Mouse (Mus musculus) megakaryocyte progenitor cell, adult 5-6 weeks (primary cell): ENCODE measurements around the gene Angptl7. TPM values are rescaled to one million over a fixed set of nuclear protein-coding genes. Genes with fewer than 3 reads are reported as not detected.

Experiments used
- ATAC-seq: replicated peaks from 2 replicates; pipeline ENCODE4 v1.8.0; 2016; ENCODE audit warnings: mild to moderate bottlenecking, moderate TSS enrichment, inconsistent platforms; ENCODE audit not compliant: poor library complexity
- total RNA-seq, 2 experiments: library from RNA; stranded (forward) in 1 of 2; stranded (reverse) in 1 of 2; fragments of 157-497, 149-512 nt in 1 of 2; fragments of 200-1000 nt in 1 of 2; gene quantifications; 2 replicates each; pipeline versions ENCODE4 v1.2.3 to v1.2.4; 2015 to 2017

Angptl7 gene
- total RNA-seq, 2 experiments from 2014 or later, result not detected

GRCm38 (mm10) chr4:148495874-148496689 lies 4.2 kb downstream of the Angptl7 start:
- peak; percentile 42; the same call in 1 of the 2 replicates for ATAC-seq

DNA sequence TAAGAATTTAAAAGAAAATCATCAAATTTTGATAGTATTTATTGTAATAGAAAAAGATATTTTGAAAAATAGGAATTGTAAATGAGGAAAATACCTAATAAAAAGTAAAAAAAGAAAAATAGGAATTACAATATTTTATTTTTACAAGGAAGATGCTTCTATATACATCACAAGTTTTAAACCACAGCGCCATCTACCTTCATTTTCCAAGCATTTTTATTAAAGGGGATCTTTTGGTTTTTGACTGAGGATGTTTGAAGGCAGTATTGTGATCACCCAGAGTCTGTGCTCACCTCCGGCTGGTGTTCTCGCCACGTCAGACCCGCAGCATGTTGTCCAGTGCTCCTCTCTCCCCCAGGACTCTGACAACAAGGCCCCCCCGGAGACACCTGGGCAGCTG lies 5.1 kb downstream of the Angptl7 start:
- ATAC-seq, result no peak

- no peak for ATAC-seq
Measured at GRCm38 (mm10) chr4:148491448-148491847, 8.8 kb downstream of the Angptl7 start.

GRCm38 (mm10) chr4:148490502-148490901 lies 9.8 kb downstream of the Angptl7 start:
- ATAC-seq, result no peak

DNA sequence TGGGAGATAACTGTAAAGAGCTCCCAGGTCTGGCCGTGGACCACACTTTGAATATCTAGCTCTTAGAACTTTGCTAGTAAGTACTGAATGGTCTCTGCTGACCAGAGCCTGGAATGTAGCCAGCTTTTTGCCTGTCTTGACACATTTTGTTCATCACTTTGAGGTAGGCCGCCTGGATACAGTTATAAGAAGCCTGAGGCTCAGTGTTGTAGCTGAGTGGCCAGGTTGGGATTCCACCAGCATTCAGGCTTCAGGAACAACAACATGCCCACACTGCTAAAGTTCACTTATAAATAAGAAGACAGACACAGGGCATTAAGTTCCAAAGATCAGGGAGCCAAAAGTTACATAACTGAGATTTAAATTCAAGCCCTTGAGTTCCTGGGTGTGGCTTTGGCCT lies 12.4 kb downstream of the Angptl7 start:
- ATAC-seq, result no peak

GRCm38 (mm10) chr4:148484511-148484910 lies 15.7 kb downstream of the Angptl7 start:
- no peak for ATAC-seq

- ATAC-seq, result no peak
Measured at GRCm38 (mm10) chr4:148481557-148482168, 18.6 kb downstream of the Angptl7 start.

DNA sequence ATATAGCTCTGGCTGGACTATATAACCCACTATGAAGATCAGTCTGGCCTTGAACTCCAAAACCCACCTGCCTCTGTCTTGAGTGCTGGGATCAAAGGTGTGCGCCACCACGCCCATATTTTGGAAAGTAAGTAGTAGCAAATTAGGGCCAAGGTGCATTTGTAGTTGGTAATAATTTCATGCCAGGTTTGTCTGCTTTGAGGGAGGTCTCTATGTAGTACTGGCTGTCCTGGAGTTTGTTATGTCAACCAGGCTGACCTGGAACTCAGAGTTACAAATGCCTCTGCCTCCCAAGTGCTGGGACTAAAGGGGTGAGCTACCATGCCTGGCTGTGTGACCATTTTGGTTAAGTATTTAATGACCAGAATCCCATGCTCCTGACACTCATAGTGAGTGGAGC lies 20.0 kb downstream of the Angptl7 start:
- ATAC-seq, result no peak

DNA sequence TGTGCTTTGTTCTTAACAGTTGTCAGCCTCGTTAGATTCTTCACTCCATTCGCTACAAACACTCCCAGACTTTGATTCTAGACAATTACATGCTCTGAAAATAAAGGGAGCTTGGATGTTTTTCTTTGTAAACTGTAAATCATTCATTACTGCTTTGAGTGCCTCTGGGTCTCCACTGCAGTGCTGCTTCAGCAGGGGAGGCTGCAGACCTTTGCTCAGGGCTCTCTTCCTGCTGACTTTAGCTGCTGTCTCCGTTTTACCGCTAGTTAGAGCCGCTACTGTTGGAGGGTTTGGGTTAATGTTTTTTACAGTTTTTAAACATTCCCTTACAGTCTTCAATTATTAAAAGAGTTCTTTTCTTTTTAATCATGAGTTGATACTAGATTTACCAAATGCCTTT lies 26.8 kb downstream of the Angptl7 start:
- ATAC-seq, result no peak

- no peak for ATAC-seq
Measured at GRCm38 (mm10) chr4:148472436-148473174, 27.7 kb downstream of the Angptl7 start.

GRCm38 (mm10) chr4:148471363-148471806 lies 28.9 kb downstream of the Angptl7 start:
- ATAC-seq, result no peak

DNA sequence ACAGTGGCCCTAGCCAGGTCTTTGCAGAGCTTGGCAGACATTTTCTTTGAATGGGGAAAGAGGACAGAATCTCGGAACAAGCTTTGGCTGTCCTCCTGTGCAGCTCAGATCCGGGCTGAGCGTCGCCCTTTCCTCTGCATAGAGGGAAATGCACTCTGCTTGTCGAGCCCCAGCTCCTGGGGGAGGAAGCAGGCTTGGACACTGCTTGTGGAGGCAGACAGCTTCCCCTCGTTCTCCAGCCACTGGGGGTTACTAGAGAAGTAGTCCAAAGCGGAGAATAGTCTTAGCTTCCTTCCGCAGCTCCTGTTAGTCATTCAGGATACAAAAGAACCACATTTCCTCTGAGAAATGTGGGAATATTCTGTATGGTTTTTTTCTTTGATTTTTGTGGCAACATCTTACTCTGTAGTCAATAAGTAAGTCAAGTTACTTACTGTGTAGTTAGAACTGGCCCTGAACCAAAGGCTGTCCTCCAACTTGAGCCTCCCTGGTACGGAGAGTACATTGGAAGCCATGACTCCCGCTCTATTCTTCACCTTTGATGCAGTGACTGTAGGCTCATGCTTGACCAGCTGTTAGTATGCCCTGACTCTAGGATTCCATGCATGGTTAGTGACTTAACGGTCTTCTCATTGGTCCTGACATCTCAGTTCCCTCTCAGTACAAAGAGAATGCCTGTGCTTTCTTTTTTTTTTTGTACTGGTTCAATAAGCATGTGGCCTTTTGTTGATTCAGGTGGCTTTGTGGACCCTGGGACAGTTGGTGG lies 30.6 kb downstream of the Angptl7 start:
- no peak for ATAC-seq

DNA sequence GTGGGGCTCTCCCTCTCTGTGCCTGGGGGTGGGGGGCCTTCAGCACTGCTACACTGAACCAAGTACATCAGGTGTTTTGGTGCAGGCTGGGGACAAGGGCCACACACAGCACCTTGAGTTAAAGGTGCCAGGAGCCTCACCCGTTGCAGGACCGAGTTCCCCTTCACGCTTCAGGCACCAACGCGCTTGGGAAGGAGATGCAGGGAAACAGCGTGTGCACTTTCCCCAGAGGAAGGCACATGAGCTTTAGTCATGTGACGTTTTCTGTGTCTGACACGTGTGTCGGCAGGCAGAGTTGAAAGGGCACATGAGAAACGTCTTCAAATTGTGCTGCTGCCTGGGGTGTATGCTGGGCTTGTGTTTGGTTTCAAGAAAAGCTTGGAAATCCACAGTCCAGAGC lies 31.9 kb downstream of the Angptl7 start:
- no peak for ATAC-seq

DNA sequence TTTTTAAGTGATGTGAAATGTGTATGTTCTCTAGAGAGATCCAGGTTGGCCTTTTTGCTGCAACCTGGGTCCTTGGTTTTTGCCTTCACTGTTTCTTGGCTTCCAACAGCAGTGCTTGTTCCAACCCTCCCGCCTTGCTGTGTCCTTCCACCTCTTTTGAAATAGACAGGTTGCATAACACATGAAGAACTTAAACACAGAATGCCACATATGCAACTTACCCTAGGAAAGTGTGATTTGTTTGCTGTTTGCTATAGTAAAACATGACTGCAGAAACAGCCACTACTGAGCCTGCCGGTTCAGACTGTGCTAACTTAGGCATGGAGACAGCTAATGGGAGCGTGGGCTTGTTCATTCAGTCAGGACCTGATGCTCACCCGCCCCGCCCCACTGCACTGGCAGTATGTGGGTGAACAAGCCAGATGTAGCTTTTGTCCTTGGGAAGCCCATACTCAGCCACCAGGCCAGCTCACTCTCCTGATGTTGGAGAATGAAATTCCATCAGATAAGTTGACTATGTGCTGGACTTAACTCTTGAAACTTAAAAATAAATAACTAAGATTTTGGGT lies 33.7 kb downstream of the Angptl7 start:
- ATAC-seq, result no peak

GRCm38 (mm10) chr4:148464869-148465268 lies 35.4 kb downstream of the Angptl7 start:
- ATAC-seq, result no peak

GRCm38 (mm10) chr4:148464301-148464700 lies 36.0 kb downstream of the Angptl7 start:
- no peak for ATAC-seq

- peak; percentile 87 for ATAC-seq
Measured at GRCm38 (mm10) chr4:148463208-148463960, 36.9 kb downstream of the Angptl7 start.

GRCm38 (mm10) chr4:148462717-148463116 lies 37.5 kb downstream of the Angptl7 start:
- ATAC-seq, result no peak

DNA sequence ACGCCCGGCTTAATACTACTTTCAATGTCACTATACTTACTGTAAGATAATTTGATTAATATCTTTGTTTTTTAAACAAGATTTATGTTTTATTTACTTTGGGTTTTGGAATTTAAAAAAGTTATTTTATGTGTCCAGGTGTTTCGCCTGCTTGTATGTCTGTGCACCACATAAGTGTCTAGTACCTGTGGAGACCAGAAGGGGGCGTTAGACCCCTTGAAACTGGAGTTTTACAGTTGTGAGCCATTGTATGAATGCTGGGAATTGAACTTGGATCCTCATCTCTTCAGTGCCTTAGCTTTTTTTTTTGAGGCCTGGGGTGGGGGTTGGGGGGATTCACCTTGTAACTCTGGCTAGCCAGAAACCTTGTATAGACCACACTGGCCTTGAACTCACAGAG lies 38.5 kb downstream of the Angptl7 start:
- no peak for ATAC-seq
